Mouse (Mus musculus): ENCODE results near the gene Vmn2r11. TPM values are rescaled to one million over a fixed set of nuclear protein-coding genes. Genes with fewer than 3 reads are reported as not detected.
"Not testable (repeated sequence)": the region's sequence is repeated elsewhere in the genome, so short reads cannot be mapped to it uniquely, and the experiment has no call there.

Vmn2r11 gene
- polyA plus RNA-seq (2016; fragmentation: Nextera tagmentation; extraction: Ambion mirVana) = not detected in 2 replicates

- peaks cover 30% of the 10 kb centered on the region; the same call in 1 of the 2 replicates for H3K9me3 ChIP-seq
- not testable (repeated sequence) for DNase-seq (ENCODE audit: low spot score); H3K36me3 ChIP-seq (replicated peaks); H3K27ac ChIP-seq (replicated peaks); H3K4me3 ChIP-seq; H3K27me3 ChIP-seq (replicated peaks; ENCODE audit: low read depth, poor library complexity, severe bottlenecking); H3K4me1 ChIP-seq
- WGBS = 88% methylated on average over 3 of the region's 3 CpGs
Measured at GRCm38 (mm10) chr5:109059469-109059868, at the start of gene Vmn2r11. Vmn2r11 (minus strand) TSS chr5:109059569.

DNA sequence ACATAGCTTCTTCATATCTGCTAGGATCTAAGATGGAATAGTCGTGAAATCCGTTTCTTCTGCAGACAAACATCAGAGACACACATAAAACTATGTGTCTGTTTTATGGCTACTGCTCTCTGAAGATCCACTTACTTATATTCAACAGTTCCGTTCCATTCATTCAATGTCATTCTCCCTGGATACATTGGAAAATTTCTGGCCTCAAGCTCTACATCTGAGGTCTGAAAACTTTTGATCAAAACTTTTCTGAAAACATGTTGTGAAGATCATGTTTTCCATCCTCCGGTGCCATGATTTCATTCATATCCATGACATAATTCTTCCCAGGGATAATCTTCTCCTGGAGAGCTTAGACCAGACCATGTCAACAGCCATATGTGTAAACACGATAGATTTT lies 38.5 kb upstream of the Vmn2r11 start, which contains the start of gene Vmn2r12:
Gene Vmn2r12 (minus strand): TSS at position 101 of the 400 bp plus-strand sequence.
- H3K27ac ChIP-seq (replicated peaks); H3K4me1 ChIP-seq; H3K4me3 ChIP-seq; H3K27me3 ChIP-seq (replicated peaks; ENCODE audit: low read depth, poor library complexity, severe bottlenecking); DNase-seq (ENCODE audit: low spot score); H3K36me3 ChIP-seq (replicated peaks): not testable (repeated sequence)
- WGBS = 87% methylated on average over 5 of the region's 5 CpGs
- peaks cover 12% of the 10 kb centered on the region for H3K9me3 ChIP-seq

- not testable (repeated sequence) for DNase-seq (ENCODE audit: low spot score); H3K36me3 ChIP-seq (replicated peaks); H3K4me3 ChIP-seq; H3K27me3 ChIP-seq (replicated peaks; ENCODE audit: low read depth, poor library complexity, severe bottlenecking); H3K27ac ChIP-seq (replicated peaks); H3K4me1 ChIP-seq; H3K9me3 ChIP-seq
- 77% methylated on average over 3 of the region's 3 CpGs for WGBS
Measured at GRCm38 (mm10) chr5:109096482-109096881, 37.1 kb upstream of the Vmn2r11 start.

DNA sequence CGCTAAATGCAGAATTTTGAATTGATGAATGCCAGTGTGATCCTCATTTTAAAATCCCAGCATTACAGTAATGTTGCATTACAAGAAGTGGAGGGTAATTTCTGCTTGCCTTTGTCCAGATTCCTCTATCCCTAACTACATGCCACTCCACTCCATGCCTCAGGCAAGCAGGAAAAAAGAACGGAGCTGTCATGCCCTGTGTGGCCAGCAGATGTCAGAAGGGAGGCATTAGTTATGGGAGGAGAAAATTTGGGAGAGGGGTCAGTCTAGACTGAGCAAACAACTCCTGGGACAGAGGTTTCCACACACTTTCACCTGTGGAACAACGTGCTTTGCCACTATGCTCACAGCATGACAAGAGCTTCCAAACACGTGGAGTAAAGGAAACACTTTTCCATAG lies 12.6 kb upstream of the Vmn2r11 start:
- peaks cover 13% of the 10 kb centered on the region; the same call in 1 of the 2 replicates for H3K9me3 ChIP-seq
- H3K4me3 ChIP-seq; H3K27ac ChIP-seq (replicated peaks); DNase-seq (ENCODE audit: low spot score); H3K36me3 ChIP-seq (replicated peaks); H3K4me1 ChIP-seq; H3K27me3 ChIP-seq (replicated peaks; ENCODE audit: low read depth, poor library complexity, severe bottlenecking): not testable (repeated sequence)
- 43% methylated on average over 4 of the region's 4 CpGs for WGBS

DNA sequence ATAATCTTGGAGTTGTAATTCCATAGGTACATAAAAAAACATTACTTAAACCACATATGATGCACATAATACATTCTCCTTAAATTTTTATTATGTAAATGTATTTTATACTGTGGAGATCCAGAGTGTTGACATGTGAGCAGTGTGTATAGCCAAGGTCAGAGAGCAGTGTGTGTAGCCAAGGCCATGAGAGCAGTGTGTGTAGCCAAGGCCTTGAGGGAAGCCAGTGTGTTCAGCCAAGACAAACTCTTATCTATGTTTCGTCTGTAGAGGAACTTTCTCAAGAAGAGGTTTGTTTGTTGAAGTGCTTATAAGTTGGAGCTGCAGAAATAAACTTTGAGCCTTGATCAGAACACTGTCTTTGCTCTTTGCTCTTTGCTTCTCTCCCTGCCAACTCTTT lies 4.1 kb downstream of the Vmn2r11 start:
- no peaks in the 10 kb centered on the region for H3K36me3 ChIP-seq (replicated peaks)
- no peak overlapping the region for H3K27ac ChIP-seq (replicated peaks)
- DNase-seq (ENCODE audit: low spot score) = no peak
- no peaks in the 10 kb centered on the region for H3K4me1 ChIP-seq
- no peaks in the 10 kb centered on the region for H3K27me3 ChIP-seq (replicated peaks; ENCODE audit: low read depth, poor library complexity, severe bottlenecking)
- H3K4me3 ChIP-seq = no peak overlapping the region
- WGBS = 80% methylated on average over 1 of the region's 1 CpGs
- peaks cover 19% of the 10 kb centered on the region; the same call in 1 of the 2 replicates for H3K9me3 ChIP-seq

- no peak for DNase-seq (ENCODE audit: low spot score)
- no peaks in the 10 kb centered on the region for H3K36me3 ChIP-seq (replicated peaks)
- no peak overlapping the region for H3K4me3 ChIP-seq
- H3K4me1 ChIP-seq = no peaks in the 10 kb centered on the region
- no peaks in the 10 kb centered on the region for H3K27me3 ChIP-seq (replicated peaks; ENCODE audit: low read depth, poor library complexity, severe bottlenecking)
- peaks cover 14% of the 10 kb centered on the region; the same call in 1 of the 2 replicates for H3K9me3 ChIP-seq
- H3K27ac ChIP-seq (replicated peaks) = no peak overlapping the region
Measured at GRCm38 (mm10) chr5:109032591-109032990, 26.8 kb downstream of the Vmn2r11 start.

DNA sequence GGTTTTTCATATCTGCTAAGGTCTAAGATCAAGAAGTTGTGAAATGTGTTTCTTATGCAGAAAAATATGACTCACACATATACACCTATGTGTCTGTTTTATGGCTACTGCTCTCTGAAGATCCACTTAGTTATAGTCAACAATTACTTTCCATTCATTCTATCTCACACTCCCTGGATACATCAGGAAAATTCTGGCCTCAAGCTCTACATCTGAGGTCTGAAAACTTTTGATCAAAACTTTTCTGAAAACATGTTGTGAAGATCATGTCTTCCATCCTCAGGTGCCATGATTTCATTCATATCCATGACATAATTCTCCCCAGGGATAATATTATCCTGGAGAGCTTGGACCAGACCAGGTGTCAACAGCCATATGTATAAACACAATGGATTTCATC lies 52.9 kb downstream of the Vmn2r11 start, which contains the start of gene Vmn2r10:
Gene Vmn2r10 (minus strand): TSS at position 101 of the 400 bp plus-strand sequence.
- H3K4me1 ChIP-seq; H3K27ac ChIP-seq (replicated peaks); H3K36me3 ChIP-seq (replicated peaks); H3K4me3 ChIP-seq; H3K27me3 ChIP-seq (replicated peaks; ENCODE audit: low read depth, poor library complexity, severe bottlenecking); DNase-seq (ENCODE audit: low spot score): not testable (repeated sequence)
- peaks cover 17% of the 10 kb centered on the region; the same call in 1 of the 2 replicates for H3K9me3 ChIP-seq

Other genes starting within 250 kb of the Vmn2r11 start
- not detected in 2 replicates for gene Vmn2r9, start 207.0 kb downstream of the Vmn2r11 start, polyA plus RNA-seq (2016; fragmentation: Nextera tagmentation; extraction: Ambion mirVana)
- gene Vmn2r10, start 53.0 kb downstream of the Vmn2r11 start, polyA plus RNA-seq (2016; fragmentation: Nextera tagmentation; extraction: Ambion mirVana) = not detected in 2 replicates
- not detected in 2 replicates for gene Vmn2r12, start 38.4 kb upstream of the Vmn2r11 start, polyA plus RNA-seq (2016; fragmentation: Nextera tagmentation; extraction: Ambion mirVana)
- gene Vmn2r13, start 132.6 kb upstream of the Vmn2r11 start, polyA plus RNA-seq (2016; fragmentation: Nextera tagmentation; extraction: Ambion mirVana) = not detected in 2 replicates
- gene Vmn2r14, start 165.1 kb upstream of the Vmn2r11 start, polyA plus RNA-seq (2016; fragmentation: Nextera tagmentation; extraction: Ambion mirVana) = not detected in 2 replicates
- not detected in 2 replicates for gene Vmn2r15, start 238.1 kb upstream of the Vmn2r11 start, polyA plus RNA-seq (2016; fragmentation: Nextera tagmentation; extraction: Ambion mirVana)

All from embryonic facial prominence, embryonic 10.5 days (tissue).